Mouse (Mus musculus) NIH3T3 (cell line): ENCODE results near the gene Gpm6a.
A peak's percentile ranks its signal among the peaks of the same experiment; 100 is the strongest.
"Not testable (repeated sequence)": the region's sequence is repeated elsewhere in the genome, so short reads cannot be mapped to it uniquely, and the experiment has no call there.

ENCODE experiments used
- DNase-seq: peaks from one replicate; pipeline ENCODE4 v3.0.0-alpha.2; 2012; ENCODE audit warnings: low read depth

The Gpm6a gene

DNA sequence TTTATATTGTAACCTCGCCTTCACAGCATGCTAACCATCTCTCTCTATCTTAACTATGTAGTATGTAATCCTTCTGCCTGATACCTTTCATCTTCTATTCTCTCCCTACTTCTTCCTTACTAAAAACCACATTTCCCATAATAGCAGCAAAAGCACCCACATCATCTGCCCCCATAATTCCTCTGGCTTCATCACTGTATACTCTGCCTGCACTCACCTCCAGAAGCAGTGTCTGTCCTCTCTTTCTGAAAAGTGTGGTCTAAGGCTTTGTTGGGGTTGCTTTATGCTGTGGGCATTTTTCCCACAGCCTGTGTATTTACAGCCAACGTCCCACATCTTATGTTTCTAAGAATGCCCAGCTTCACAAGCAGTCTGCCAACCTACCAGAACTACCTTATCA lies 57.6 kb downstream of the Gpm6a start:
- no peak for DNase-seq

DNA sequence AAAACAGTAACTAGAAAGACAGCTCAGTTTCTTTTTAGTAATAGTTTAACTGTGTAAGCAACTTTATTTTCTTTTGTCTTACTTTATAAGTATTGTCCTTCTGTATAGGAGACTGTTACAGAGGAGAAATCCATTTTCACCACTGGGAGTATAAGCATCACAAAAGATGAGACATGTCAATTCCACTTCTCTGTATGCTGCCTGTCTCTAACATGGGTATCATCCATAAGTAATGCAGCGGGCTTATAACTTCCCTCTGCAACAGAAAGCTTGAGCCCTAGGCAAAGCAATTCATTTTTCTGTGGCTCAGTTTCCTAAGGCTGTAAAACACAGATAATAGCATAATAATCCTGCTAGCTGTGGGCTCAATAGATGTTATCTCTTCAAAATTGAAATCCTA lies 62.4 kb downstream of the Gpm6a start:
- DNase-seq: no peak

DNA sequence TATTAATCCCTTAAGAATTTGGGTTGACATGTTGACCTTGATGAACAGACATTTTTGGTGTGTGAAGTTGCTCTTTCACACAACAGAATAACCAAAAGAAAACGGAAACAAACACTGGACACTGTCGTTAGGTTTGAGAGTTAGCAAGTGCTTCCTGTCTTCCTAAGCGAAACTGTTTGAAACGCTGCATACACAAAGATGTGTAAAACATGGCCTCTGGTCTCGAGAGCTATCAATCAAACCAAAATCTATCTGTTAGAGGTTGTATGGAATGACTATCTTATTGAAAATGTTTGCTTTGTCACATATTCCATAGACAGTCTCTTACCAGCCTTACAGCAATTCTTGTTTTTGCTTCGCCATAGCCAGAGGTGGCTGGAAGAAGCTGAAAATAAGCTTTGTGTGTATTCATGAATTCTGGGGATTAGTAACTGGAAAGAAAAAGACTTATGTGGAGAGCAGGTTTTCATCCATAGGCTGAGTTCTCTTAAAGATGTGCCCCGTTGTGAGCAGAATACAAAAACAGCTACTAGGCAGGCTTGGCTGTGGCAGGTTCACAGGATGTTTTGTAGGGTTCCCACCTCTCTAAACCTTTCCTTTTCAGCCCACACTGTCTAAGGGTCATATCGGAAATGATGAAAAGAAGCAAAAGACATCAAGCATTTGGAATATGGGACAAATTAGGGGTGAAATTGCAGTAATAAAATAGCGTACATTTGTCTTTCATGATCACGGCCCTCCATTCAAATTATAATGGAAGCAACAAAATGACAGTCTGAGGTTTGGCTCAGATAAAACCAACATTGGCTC lies 71.4 kb downstream of the Gpm6a start:
- DNase-seq: no peak

DNA sequence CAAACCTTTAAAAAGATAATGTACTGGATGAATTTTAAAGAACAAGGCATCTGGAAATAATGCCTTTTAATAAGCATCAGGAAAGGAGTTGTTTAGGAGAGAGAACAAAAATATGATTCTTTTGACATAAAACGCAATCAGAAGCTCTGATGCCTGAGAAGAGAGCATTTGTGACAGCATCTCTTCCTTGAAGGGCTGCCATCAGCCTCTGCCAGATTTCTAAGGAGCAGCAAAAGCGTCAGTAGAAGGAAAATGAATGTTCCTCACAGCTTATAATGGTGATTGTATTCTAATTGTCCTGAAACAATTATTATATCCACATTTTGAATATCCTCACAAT lies 72.0 kb downstream of the Gpm6a start:
- no peak for DNase-seq

DNA sequence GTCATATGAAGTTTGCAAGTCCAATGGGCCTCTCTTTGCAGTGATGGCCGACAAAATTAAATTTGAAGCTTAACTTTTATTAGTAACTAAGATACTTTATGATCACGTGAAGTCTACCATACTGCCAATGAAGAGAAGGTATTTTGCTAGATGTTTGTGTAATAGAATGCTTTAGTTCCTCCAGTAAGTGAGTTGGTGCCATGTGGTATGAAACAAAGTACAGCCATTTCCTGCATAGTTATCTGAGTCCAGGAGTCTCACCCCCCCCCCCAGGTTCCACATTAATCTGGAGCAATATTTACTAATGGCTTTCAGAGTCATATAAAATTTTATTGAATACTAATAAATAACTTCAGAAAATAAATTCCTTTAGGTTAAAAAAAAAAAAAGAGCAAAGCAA lies 73.7 kb downstream of the Gpm6a start:
- no peak for DNase-seq

DNA sequence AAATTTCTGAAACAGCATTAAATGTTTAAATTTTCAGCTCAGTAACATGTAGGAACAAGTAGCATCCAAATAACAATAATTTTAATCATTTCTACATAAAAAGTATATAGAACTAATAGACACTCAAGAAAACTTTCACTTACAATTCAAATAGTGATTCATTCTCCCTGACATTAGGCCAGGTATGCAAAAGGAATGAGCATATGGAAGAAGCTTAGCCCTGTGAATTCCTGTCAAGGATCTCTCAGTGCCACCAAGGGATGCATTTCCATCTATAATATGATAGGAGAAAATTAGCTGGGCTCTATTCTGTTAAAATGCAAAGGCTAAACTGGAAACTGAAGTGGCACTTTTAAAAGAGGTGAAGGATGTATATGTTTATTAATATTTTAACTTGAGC lies 76.5 kb downstream of the Gpm6a start:
- no peak for DNase-seq

DNA sequence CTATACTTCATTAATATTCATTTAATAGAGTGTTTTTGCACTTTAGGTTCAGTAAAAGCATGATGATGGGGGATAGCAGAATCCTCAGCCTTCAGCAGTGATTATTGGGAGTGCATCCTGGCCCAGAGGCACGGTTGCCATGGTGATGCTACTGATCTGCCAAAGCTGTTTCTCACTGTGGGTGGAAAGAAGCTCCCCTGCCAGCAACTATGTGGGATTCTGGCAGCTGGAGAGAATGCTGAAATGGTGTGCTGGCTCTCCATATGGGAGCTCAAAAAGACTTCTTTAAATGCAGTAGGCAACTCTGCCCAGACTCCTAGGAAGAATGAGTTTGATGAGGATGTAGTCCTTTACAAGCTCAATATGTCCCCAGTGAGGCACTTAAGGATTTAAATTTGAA lies 79.7 kb downstream of the Gpm6a start:
- DNase-seq: peak; percentile 1

DNA sequence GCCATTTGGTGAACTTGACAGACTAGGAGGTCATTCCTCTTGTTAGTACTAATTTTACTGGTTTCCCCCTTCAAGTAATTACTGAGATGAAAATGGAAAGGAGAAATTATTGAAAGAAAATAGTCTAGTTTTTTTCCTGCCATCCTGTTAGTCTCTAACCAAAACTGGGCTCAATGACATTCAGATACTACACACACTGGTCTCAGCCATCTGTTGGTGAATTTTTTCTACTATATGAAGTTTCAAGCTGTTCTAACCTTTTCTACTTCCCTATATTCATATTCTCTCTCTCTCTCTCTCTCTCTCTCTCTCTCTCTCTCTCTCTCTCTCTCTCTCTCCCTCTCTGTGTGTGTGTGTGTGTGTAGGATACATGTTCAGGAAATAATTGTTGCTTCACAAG lies 80.8 kb downstream of the Gpm6a start:
- DNase-seq: no peak

DNA sequence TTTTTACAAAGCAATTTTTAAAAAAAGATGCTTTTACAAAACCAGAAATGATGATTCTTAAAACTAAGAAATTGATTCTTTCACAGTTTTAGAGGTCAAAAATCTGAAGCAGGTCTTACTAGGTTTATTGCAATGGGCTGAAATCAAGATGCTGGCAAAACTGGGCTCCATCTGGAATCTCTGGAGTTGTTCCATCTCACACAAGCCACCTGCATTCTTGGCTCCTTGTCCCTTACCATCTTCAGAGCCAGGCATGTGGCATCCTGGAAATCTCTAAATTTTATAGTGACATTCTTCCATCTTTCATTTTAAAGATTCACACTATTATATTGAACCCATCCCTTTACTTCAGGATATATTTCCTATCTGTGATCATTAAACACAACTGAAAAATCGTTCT lies 88.3 kb downstream of the Gpm6a start:
- DNase-seq: no peak

DNA sequence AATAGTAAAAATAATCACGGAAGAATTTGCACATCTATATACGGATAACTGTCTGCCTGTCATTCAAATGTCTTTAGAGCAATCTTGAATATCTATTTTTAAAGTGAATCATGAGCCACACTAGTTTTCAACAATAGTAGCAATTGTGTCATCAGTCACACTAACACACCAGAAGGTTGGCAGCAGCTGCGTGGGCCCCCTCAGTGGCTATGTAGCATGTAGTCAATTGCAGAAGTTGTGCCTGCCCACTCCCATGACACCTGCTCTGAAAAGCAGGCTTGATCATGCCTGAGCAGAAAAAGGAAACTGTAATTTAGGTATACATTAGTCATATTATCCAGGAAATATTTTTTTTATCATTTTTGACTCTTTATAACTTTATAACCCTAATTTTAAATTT lies 93.8 kb downstream of the Gpm6a start:
- DNase-seq: no peak

DNA sequence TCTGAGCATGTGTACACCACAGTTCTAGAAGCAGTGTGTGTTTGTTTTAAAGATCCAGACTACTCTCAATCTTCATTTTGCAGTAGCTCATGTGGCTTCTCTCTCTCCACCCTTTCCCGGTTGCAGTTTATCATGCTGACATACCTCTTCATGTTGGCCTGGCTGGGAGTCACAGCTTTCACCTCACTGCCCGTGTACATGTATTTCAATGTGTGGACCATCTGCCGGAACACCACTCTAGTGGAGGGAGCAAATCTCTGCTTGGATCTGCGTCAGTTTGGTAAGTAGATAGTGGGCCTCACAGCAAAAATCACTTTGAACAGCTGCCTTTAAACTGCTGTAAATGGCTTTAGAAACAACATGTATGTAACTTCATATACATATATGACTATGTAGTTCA lies 95.3 kb downstream of the Gpm6a start:
- no peak for DNase-seq

DNA sequence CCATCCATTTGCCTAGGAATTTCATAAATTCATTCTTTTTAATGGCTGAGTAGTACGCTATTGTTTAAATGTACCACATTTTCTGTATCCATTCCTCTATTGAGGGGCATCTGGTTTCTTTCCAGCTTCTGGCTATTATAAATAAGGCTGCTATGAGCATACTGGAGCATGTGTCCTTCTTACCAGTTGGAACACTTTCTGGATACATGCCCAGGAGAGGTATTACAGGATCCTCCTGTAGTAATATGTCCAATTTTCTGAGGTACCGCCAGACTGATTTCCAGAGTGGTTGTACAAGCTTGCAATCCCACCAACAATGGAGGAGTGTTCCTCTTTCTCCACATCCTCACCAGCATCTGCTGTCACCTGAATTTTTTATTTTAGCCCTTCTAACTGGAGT lies 114.2 kb downstream of the Gpm6a start:
- DNase-seq: not testable (repeated sequence)

DNA sequence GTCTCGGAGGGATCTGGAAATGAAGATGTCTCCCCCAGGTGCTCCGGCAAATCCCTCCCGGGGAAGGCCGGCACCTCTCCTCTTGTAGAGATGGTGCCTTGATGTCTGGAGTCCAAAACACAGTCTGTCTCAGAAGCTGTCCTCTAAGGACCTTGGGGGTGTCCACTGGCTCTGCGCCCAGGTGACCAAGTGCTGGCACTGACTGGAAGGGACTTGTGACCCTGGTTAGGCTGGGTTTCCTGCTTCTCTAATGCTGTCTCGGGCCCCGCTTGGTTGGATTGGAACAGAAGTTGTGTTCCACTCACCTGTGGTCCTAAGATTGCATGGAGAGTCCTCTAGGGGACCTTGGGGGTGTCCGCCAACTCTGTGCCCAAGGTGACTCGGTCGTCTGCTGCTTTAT lies 118.8 kb downstream of the Gpm6a start:
- DNase-seq: no peak

DNA sequence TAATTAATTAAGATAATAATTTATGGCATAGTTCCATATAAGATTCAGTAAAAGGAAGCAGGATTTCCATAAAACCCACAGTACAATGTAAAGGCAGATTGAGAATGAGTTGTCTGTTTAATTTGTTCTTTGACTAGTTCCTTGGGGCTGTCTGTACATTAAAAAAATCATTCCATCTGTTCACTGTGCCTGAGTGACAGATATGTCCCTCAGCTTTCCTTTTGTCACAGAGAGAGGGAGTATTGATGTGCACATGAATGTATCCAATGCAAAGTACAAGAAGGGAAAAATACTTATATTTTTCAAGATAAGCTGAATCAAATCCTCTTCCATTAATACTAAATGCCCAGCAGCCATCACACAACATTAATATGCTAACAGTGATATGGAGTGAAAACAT lies 147.6 kb downstream of the Gpm6a start:
- no peak for DNase-seq

DNA sequence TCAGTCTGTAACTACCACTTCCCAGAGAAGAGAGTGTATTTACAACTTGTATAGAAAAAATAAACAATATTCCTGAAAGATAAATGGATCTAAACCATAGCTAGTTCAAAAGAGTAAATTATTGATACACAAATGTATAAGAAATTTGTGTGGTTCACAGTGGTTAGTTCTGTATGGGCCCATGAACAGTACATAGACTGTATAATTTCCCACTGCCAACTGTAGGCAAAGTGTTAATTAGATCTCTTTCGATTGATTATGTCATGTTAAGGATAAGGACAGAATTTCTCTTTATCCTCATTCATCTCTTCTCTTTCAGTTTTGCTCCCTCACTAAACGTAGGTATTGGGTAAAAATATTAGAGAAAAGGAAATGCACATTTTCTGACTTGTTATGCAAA lies 148.4 kb downstream of the Gpm6a start:
- no peak for DNase-seq

DNA sequence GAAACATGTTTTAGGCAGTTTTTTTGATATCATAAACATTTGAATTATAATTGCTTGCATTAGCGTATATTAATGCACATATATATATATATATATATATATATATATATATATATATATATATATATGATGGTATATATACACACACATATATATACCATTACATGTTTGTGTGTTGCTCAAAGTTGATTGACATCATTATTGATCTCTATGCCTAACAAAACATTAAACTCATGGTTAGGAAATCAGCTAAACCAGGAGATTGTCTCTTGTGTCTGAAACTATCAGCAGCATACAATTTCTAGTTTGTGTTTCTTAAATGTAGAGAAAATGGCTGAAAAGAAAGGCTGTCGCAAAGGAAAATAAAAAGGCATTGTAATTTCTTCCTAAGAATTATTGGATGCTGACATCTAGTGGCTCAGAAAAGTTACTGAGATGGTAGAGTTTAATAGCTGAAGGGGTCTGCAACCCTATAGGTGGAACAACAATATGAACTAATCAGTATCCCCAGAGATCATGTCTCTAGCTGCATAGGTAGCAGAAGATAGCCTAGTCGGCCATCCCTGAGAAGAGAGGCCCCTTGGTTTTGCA lies 149.3 kb downstream of the Gpm6a start:
- no peak for DNase-seq
